Mouse (Mus musculus) activated CD4-positive, CD25-positive, alpha-beta regulatory T cell, adult 9 weeks (primary cell): ENCODE results near the gene Stum. TPM values are rescaled to one million over a fixed set of nuclear protein-coding genes. Genes with fewer than 3 reads are reported as not detected.

ENCODE experiments used
- polyA plus RNA-seq: library from polyadenylated mRNA; unstranded; fragments of 100-300 nt; shearing (Covaris generic); gene quantifications from one replicate; pipeline ENCODE4 v1.2.1, GENCODE M21; 2017

The Stum gene
- polyA plus RNA-seq = not detected

GRCm38 (mm10) chr1:180483399-180484291 lies at the start of gene Stum:
Stum (minus strand) TSS chr1:180483504.

Other genes starting within 250 kb of the Stum start
- 187 TPM for gene Psen2, start 220.1 kb downstream of the Stum start, polyA plus RNA-seq
- gene Itpkb, start 153.0 kb downstream of the Stum start, polyA plus RNA-seq = 50.1 TPM
- 84.0 TPM for gene Parp1, start 85.4 kb upstream of the Stum start, polyA plus RNA-seq
- gene Lin9, start 157.6 kb upstream of the Stum start, polyA plus RNA-seq = 19.9 TPM
- gene Mixl1, start 213.5 kb upstream of the Stum start, polyA plus RNA-seq = not detected
- gene Acbd3, start 242.5 kb upstream of the Stum start, polyA plus RNA-seq = 11.4 TPM